Mouse (Mus musculus): ENCODE results near the gene Per2.

GRCm38 (mm10) chr1:91398260-91399062, 60.7 kb downstream of the Per2 start, which contains the start of gene Ilkap:
- TF ChIP-seq POLR2A (IDR thresholded peaks at IDR 0.05; ENCODE audit: low read depth, low read length) (peak; percentile 68; the same call in 1 of the 2 replicates), CTCF (IDR thresholded peaks at IDR 0.05; ENCODE audit: extremely low read depth, insufficient read depth, insufficient read length, insufficient replicate concordance) (no peak)

Data from spleen, adult 2 months (tissue).